Mouse (Mus musculus) kidney, adult 11 months (tissue): ENCODE measurements at regions not wholly inside any gene's neighbourhood (a gene's known extent, or its start where the extent isn't known, plus 50 kb on each side); places are given as distances from the start of the nearest gene placed in this dataset.

Source experiments
- DNase-seq: peaks from one replicate; pipeline ENCODE4 v3.0.0; 2022

GRCm38 (mm10) chr12:26776986-26777385 lies 308.0 kb downstream of the Cmpk2 start:
- DNase-seq: no peak

- DNase-seq: no peak
Measured at GRCm38 (mm10) chr12:26774016-26774415, 305.0 kb downstream of the Cmpk2 start.

- no peak for DNase-seq
Measured at GRCm38 (mm10) chr12:26770753-26771583, 302.0 kb downstream of the Cmpk2 start.

GRCm38 (mm10) chr12:26767551-26767950 lies 298.5 kb downstream of the Cmpk2 start:
- DNase-seq: no peak

- DNase-seq: no peak
Measured at GRCm38 (mm10) chr12:26758657-26759325, 289.8 kb downstream of the Cmpk2 start.

GRCm38 (mm10) chr12:26756284-26756683 lies 287.3 kb downstream of the Cmpk2 start:
- no peak for DNase-seq

- DNase-seq: no peak
Measured at GRCm38 (mm10) chr12:26754611-26755010, 285.6 kb downstream of the Cmpk2 start.

- no peak for DNase-seq
Measured at GRCm38 (mm10) chr12:26734558-26734897, 265.5 kb downstream of the Cmpk2 start.

- DNase-seq: no peak
Measured at GRCm38 (mm10) chr12:26733822-26734557, 265.0 kb downstream of the Cmpk2 start.

- DNase-seq: no peak
Measured at GRCm38 (mm10) chr12:26723399-26723798, 254.4 kb downstream of the Cmpk2 start.

- no peak for DNase-seq
Measured at GRCm38 (mm10) chr12:26698838-26699237, 229.8 kb downstream of the Cmpk2 start.

GRCm38 (mm10) chr12:26688048-26688447 lies 219.0 kb downstream of the Cmpk2 start:
- no peak for DNase-seq

- no peak for DNase-seq
Measured at GRCm38 (mm10) chr12:26680568-26680947, 211.6 kb downstream of the Cmpk2 start.

GRCm38 (mm10) chr12:26679887-26680567 lies 211.0 kb downstream of the Cmpk2 start:
- no peak for DNase-seq

GRCm38 (mm10) chr12:26665466-26665865 lies 196.5 kb downstream of the Cmpk2 start:
- no peak for DNase-seq

- no peak for DNase-seq
Measured at GRCm38 (mm10) chr12:26654251-26654650, 185.2 kb downstream of the Cmpk2 start.

- DNase-seq: no peak
Measured at GRCm38 (mm10) chr12:26653781-26654180, 184.8 kb downstream of the Cmpk2 start.

GRCm38 (mm10) chr12:26646141-26646540 lies 177.1 kb downstream of the Cmpk2 start:
- no peak for DNase-seq

- no peak for DNase-seq
Measured at GRCm38 (mm10) chr12:26635665-26636241, 166.7 kb downstream of the Cmpk2 start.

GRCm38 (mm10) chr12:26635253-26635652 lies 166.2 kb downstream of the Cmpk2 start:
- DNase-seq: no peak

- DNase-seq: no peak
Measured at GRCm38 (mm10) chr12:26631795-26632122, 162.8 kb downstream of the Cmpk2 start.

- DNase-seq: no peak
Measured at GRCm38 (mm10) chr12:26631111-26631794, 162.2 kb downstream of the Cmpk2 start.
